Mouse (Mus musculus) testis, adult 2 months (tissue): Measurements from ENCODE around the gene B3gat2. TPM values are rescaled to one million over a fixed set of nuclear protein-coding genes. Genes with fewer than 3 reads are reported as not detected.

Experiments
- H3K27ac ChIP-seq: fragments of 200-500 bp; 2 replicates; pipeline ENCODE4 v1.5.1; 2012; ENCODE audit warnings: low read depth, low read length; ENCODE audit not compliant: control insufficient read depth, insufficient read depth
- H3K27me3 ChIP-seq: fragments of 200-500 bp; 2 replicates; pipeline ENCODE4 v1.6.1; 2012; ENCODE audit warnings: mild to moderate bottlenecking, low read length, moderate library complexity; ENCODE audit not compliant: control insufficient read depth, insufficient read depth
- H3K36me3 ChIP-seq: fragments of 200-500 bp; 2 replicates; pipeline ENCODE4 v1.6.1; 2012; ENCODE audit warnings: mild to moderate bottlenecking, low read length; ENCODE audit not compliant: control insufficient read depth, insufficient read depth
- H3K4me1 ChIP-seq: fragments of 200-500 bp; 2 replicates; pipeline ENCODE4 v1.6.1; 2012; ENCODE audit warnings: low read length; ENCODE audit not compliant: control insufficient read depth, insufficient read depth
- H3K4me3 ChIP-seq: fragments of 200-500 bp; 2 replicates; pipeline ENCODE4 v1.5.1; 2012; ENCODE audit warnings: low read depth, mild to moderate bottlenecking, low read length, moderate library complexity, mixed read lengths; ENCODE audit not compliant: control insufficient read depth
- CTCF ChIP-seq: fragments of 200-500 bp; IDR thresholded peaks from 2 replicates; pipeline ENCODE4 v1.5.1; 2012; ENCODE audit warnings: low read depth, mild to moderate bottlenecking, inconsistent platforms, low read length, moderate library complexity; ENCODE audit not compliant: control insufficient read depth, insufficient read depth, insufficient replicate concordance
- POLR2A ChIP-seq: fragments of 200-500 bp; IDR thresholded peaks from 2 replicates; pipeline ENCODE4 v1.6.1; 2012; ENCODE audit warnings: low read depth, mild to moderate bottlenecking, inconsistent platforms, low read length, moderate library complexity; ENCODE audit not compliant: control insufficient read depth
- polyA plus RNA-seq: library from polyadenylated mRNA; depleted of rRNA; stranded (reverse); fragments of >200 nt; gene quantifications from 2 replicates; pipeline ENCODE4 v1.2.3, GENCODE M21; 2012

B3gat2 gene
- polyA plus RNA-seq, 1 experiment, result 0.07 TPM

GRCm38 (mm10) chr1:23860944-23861343 is 99.4 kb downstream of the B3gat2 start:
- H3K27ac ChIP-seq, result no peak overlapping the region
- no peaks in the 10 kb centered on the region for H3K4me1 ChIP-seq
- no peak overlapping the region for H3K4me3 ChIP-seq
- no peak for TF ChIP-seq CTCF
- TF ChIP-seq POLR2A, result no peak
- no peaks in the 10 kb centered on the region; the same call in 1 of the 2 replicates for H3K36me3 ChIP-seq
- H3K27me3 ChIP-seq, result no peaks in the 10 kb centered on the region

- Histone ChIP-seq H3K36me3 (no peaks in the 10 kb centered on the region), H3K27me3 (no peaks in the 10 kb centered on the region), H3K27ac (no peak overlapping the region), H3K4me1 (no peaks in the 10 kb centered on the region), H3K4me3 (no peak overlapping the region)
- TF ChIP-seq POLR2A, result no peak
- TF ChIP-seq CTCF, result no peak
These were observed 104.0 kb downstream of the B3gat2 start for GRCm38 (mm10) chr1:23865566-23865965.

DNA sequence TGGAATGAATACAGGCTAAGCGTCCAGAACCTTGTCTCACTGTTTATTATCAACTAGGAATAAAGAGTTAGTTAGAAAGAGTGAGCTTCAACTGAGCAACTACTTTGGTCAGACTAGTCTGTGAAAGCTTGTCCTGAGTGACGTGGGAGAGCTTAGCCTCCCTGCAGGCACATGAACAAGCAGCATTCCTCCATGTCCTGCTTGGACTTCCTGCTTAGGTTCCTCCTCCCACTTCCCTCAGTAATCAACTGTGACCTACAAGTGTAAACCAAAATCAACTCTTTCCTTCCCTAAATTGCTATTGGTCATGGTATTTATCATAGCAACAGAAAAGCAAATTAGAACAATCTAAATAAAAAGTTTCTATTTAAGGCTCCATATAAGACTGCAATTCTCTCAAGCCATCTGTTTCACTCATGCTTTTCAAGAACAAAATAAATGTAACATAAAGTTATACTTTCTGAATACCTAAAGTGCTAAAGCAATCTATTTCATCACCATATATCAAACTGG is 105.9 kb downstream of the B3gat2 start:
- no peak for TF ChIP-seq POLR2A
- no peak for TF ChIP-seq CTCF
- H3K27me3 ChIP-seq, result no peaks in the 10 kb centered on the region
- H3K4me1 ChIP-seq, result no peaks in the 10 kb centered on the region
- H3K36me3 ChIP-seq, result no peaks in the 10 kb centered on the region
- H3K27ac ChIP-seq, result no peak overlapping the region
- H3K4me3 ChIP-seq, result no peak overlapping the region

DNA sequence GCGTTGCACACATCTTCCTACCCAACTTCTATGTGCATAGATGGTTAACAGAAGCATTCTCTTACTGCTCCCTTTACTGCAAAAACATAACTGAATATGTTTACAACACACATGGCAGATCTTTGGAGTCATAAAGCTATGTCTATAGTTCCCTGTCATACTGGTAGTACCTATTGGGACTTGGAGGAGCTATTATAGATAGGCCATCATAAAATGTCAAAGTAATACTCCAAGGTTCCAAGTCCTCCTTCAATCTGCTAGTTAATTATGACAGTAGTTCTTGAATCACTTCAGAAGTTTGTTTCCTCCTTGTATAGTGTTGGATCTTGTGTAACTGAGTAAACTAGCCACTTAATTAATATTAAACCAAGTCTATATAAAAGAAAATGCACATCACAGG is 110.6 kb downstream of the B3gat2 start:
- no peaks in the 10 kb centered on the region for H3K36me3 ChIP-seq
- no peaks in the 10 kb centered on the region for H3K4me1 ChIP-seq
- H3K27me3 ChIP-seq, result no peaks in the 10 kb centered on the region
- H3K4me3 ChIP-seq, result no peak overlapping the region
- no peak for TF ChIP-seq POLR2A
- no peak for TF ChIP-seq CTCF
- H3K27ac ChIP-seq, result no peak overlapping the region

GRCm38 (mm10) chr1:23882681-23883080 is 121.1 kb downstream of the B3gat2 start:
- no peaks in the 10 kb centered on the region for H3K27me3 ChIP-seq
- no peak overlapping the region for H3K4me3 ChIP-seq
- H3K36me3 ChIP-seq, result no peaks in the 10 kb centered on the region
- H3K4me1 ChIP-seq, result no peaks in the 10 kb centered on the region
- TF ChIP-seq CTCF, result no peak
- TF ChIP-seq POLR2A, result no peak
- H3K27ac ChIP-seq, result no peak overlapping the region

DNA sequence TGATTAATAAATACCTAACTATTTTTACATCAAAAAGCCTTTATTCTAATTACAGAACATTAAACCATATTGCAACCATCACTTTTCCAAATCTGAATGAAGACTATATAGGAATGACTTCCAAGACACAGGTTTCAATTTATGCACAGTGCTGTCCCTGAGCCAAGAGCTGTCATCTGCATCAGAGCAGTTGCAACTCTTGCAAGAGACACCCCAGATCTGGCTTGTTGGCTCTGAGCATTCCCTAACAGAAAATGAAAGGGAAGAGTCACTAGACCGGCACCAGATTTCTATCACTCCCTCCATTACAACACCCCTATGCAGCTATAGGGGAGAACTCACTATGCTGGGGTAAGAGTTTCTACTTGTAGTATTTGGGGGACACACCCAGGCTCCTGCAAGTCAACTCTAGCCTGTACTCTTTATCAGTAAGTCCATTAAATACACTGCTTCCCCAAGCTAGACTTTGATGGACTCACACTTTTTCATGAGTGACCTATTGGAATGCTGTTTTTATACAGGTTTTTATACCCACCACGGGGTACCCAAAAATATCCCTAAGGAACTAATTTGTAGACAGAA is 122.6 kb downstream of the B3gat2 start:
- H3K4me3 ChIP-seq, result no peak overlapping the region
- H3K36me3 ChIP-seq, result no peaks in the 10 kb centered on the region
- no peaks in the 10 kb centered on the region for H3K4me1 ChIP-seq
- no peak for TF ChIP-seq POLR2A
- no peak for TF ChIP-seq CTCF
- H3K27me3 ChIP-seq, result no peaks in the 10 kb centered on the region
- no peak overlapping the region for H3K27ac ChIP-seq

GRCm38 (mm10) chr1:23884914-23885313 is 123.4 kb downstream of the B3gat2 start:
- no peaks in the 10 kb centered on the region for H3K36me3 ChIP-seq
- no peaks in the 10 kb centered on the region for H3K4me1 ChIP-seq
- TF ChIP-seq POLR2A (no peak), CTCF (no peak)
- no peak overlapping the region for H3K27ac ChIP-seq
- H3K4me3 ChIP-seq, result no peak overlapping the region
- H3K27me3 ChIP-seq, result no peaks in the 10 kb centered on the region
